In genomic region chr6:50783494-50783893, GRCm38 (mm10) we compare ENCODE assay signal across 11 mouse cellular contexts.
DNase-seq lines count a peak whose midpoint lies in the region.
"Had no signal": no experiment of that assay in that cellular context is flagged by ENCODE, and none has a peak within 500 bp of the region (broad histone marks: within the 10 kb centered on the region; RNA-seq: fewer than 3 reads in every experiment).

No protein-coding gene starts in this region.

- peak; percentile 64 to 74 for DNase-seq in cerebellum, postnatal 10 days
- DNase-seq in cerebellum, adult 11 months = no peak
- peak; percentile 19 to 37 for DNase-seq in layer of hippocampus, postnatal 10 days (ENCODE audit: low spot score in 2 of 2)
- no peak for DNase-seq in layer of hippocampus, postnatal 25 days (ENCODE audit: extremely low spot score in 1 of 2, low spot score in 1 of 2)
- DNase-seq in ZHBTc4 (ENCODE audit: low read depth, low spot score) = peak; percentile 17
- peak; percentile 74 for DNase-seq in left cerebral cortex, postnatal 4 days
- no peak for DNase-seq in embryo, embryonic 9.5 days (ENCODE audit: extremely low spot score)
- no peak for DNase-seq in thymus, postnatal 25 days
- DNase-seq: adrenal gland, adult 8-10 months; cerebellum, adult 9-11 months; gastrocnemius, postnatal 10 days had no signal

- intact Hi-C loops in left cerebral cortex, postnatal 4 days (cut with DNase I) = no loop called here

Comparison
In these comparisons a context has a peak if more than half of its experiments do, and no peak if none do; other contexts are left out.
1. DNase-seq: peak in cerebellum, postnatal 10 days (2 of 2), layer of hippocampus, postnatal 10 days (2 of 2), ZHBTc4 (single experiment) and left cerebral cortex, postnatal 4 days (single experiment); none in cerebellum, adult 11 months (single experiment), layer of hippocampus, postnatal 25 days (0 of 2), embryo, embryonic 9.5 days (single experiment) and thymus, postnatal 25 days (single experiment).